Mouse (Mus musculus) limb, embryonic 13.5 days (tissue): ENCODE data around the gene Mgat3. TPM values are rescaled to one million over a fixed set of nuclear protein-coding genes. Genes with fewer than 3 reads are reported as not detected.

ENCODE experiments used
- ATAC-seq: fragments of 200-750 bp; cut with Nextera tagmentation; 2 replicates; pipeline ENCODE4 v1.8.0; 2017; ENCODE audit warnings: low read depth, moderate number of reproducible peaks, moderate TSS enrichment; ENCODE audit not compliant: low FRiP score
- H3K27ac ChIP-seq: fragments of 300-500 bp; sonication (generic); 2 replicates; pipeline ENCODE4 v1.5.1; 2015; ENCODE audit warnings: inconsistent platforms, mild to moderate bottlenecking, moderate library complexity
- H3K27me3 ChIP-seq: fragments of 300-500 bp; sonication (generic); 2 replicates; pipeline ENCODE4 v1.6.1; 2015; ENCODE audit warnings: mild to moderate bottlenecking, inconsistent platforms
- H3K36me3 ChIP-seq: fragments of 300-500 bp; sonication (generic); 2 replicates; pipeline ENCODE4 v1.6.1; 2015; ENCODE audit warnings: inconsistent platforms, mild to moderate bottlenecking, moderate library complexity
- H3K4me1 ChIP-seq: fragments of 300-500 bp; sonication (generic); 2 replicates; pipeline ENCODE4 v1.6.1; 2015; ENCODE audit warnings: inconsistent platforms
- H3K4me2 ChIP-seq: fragments of 300-500 bp; sonication (generic); replicated peaks from 2 replicates; pipeline ENCODE4 v1.6.1; 2015; ENCODE audit warnings: inconsistent platforms, mild to moderate bottlenecking, moderate library complexity
- H3K4me3 ChIP-seq: fragments of 300-500 bp; sonication (generic); 2 replicates; pipeline ENCODE4 v1.5.1; 2015; ENCODE audit warnings: moderate library complexity, mild to moderate bottlenecking, inconsistent platforms
- H3K9ac ChIP-seq: fragments of 300-500 bp; sonication (generic); 2 replicates; pipeline ENCODE4 v1.6.1; 2015; ENCODE audit warnings: mild to moderate bottlenecking, inconsistent platforms
- H3K9me3 ChIP-seq: fragments of 300-500 bp; sonication (generic); 2 replicates; pipeline ENCODE4 v1.6.1; 2016; ENCODE audit warnings: inconsistent platforms
- WGBS: fragments of 180-500 bp; shearing (Covaris S2); methylation state at CpG from one replicate; pipeline ENCODE4 v1.1.7; 2015; 5-methylcytosine and 5-hydroxymethylcytosine counted together
- polyA plus RNA-seq: library from polyadenylated mRNA; unstranded; fragments of >200 nt; fragmentation: Nextera tagmentation; extraction: Ambion mirVana; gene quantifications from 2 replicates; pipeline ENCODE4 v1.2.1, GENCODE M21; 2015

Mgat3 gene
- polyA plus RNA-seq, 1 experiment from 2014 or later: 6.1 TPM

DNA sequence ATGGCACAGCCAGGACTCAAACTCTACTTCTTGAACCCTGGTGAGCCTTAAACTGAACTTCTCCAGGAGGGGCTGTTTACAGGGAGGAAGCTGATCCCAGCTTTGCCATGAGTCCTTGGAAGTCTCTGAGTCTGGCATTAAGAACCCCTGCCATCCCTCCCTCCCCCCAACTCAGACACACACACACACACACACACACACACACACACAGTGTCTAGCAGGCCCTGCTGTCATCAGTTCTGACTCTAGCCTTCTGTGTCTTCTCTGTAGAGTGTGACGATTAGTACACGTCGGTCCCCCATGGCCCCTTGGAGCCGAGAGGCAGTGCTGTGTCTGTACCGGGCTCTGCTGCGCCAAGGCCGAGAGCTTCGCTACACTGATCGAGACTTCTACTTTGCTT is 62.0 kb downstream of the Mgat3 start, which contains the start of gene AC140267.1:
Gene AC140267.1, plus strand, starts transcription at position 301 of the 400 bp plus-strand sequence.
- Histone ChIP-seq H3K9ac (peak within 1 kb of the TSS; percentile 86), H3K27ac (no peak within 1 kb of the TSS), H3K4me2 (peak within 1 kb of the TSS; percentile 87), H3K27me3 (no peaks in the 10 kb centered on the region), H3K36me3 (peaks cover 44% of the 10 kb centered on the region), H3K4me1 (peaks cover 15% of the 10 kb centered on the region; the same call in 1 of the 2 replicates), H3K9me3 (no peaks in the 10 kb centered on the region), H3K4me3 (peak within 1 kb of the TSS; percentile 95)
- ATAC-seq: no peak
- WGBS: 95% methylated on average over 9 of the region's 9 CpGs

DNA sequence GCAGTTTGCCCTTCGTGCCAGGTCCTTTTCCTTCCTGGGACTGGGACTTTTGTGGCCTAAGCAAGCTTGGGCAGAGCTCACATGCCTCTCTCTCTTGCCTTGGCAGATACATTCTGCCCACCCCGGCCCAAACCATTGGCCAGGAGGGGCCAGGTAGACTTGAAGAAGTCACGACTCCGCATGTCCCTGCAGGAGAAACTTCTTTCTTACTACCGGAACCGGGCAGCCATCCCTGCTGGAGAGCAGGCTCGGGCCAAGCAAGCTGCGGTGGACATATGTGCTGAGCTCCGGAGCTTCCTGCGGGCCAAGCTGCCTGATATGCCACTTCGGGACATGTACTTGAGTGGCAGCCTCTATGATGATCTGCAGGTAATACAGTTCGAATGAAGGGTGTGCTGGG is 74.6 kb downstream of the Mgat3 start:
- H3K36me3 ChIP-seq: peaks cover 88% of the 10 kb centered on the region
- no peak for ATAC-seq

DNA sequence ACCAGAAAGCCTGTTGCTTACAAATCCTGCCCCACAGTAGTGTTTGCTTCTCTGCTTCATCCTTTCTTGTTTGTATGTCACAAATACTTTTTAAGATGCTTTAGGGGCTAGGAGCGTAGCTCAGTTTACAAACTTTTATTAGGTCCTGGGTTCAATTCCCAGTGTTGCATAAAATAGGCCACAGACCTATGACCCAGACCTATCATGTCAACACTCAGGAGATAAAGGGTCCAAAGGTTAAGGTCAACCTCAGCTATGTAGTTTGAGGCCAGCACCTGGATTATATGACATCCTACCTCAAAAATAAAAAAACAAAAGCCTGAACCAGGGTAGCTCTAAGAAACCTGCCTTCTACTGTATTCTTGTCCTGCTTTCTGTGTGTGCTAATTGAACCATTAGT is 75.1 kb downstream of the Mgat3 start:
- H3K27me3 ChIP-seq: no peaks in the 10 kb centered on the region
- no peak overlapping the region for H3K9ac ChIP-seq
- WGBS: 91% methylated on average over 1 of the region's 1 CpGs
- peaks cover 23% of the 10 kb centered on the region for H3K4me1 ChIP-seq
- H3K36me3 ChIP-seq: peaks cover 84% of the 10 kb centered on the region
- no peak overlapping the region for H3K27ac ChIP-seq
- H3K9me3 ChIP-seq: no peaks in the 10 kb centered on the region
- no peak overlapping the region for H3K4me3 ChIP-seq
- no peak overlapping the region for H3K4me2 ChIP-seq
- ATAC-seq: no peak

More for the DNA sequence above, 74.6 kb downstream of the Mgat3 start:
- WGBS: 94% methylated on average over 12 of the region's 12 CpGs
- no peaks in the 10 kb centered on the region for H3K9me3 ChIP-seq
- no peak overlapping the region for H3K9ac ChIP-seq
- H3K4me1 ChIP-seq: peaks cover 19% of the 10 kb centered on the region
- H3K4me2 ChIP-seq: no peak overlapping the region
- no peaks in the 10 kb centered on the region for H3K27me3 ChIP-seq
- no peak overlapping the region for H3K4me3 ChIP-seq
- no peak overlapping the region for H3K27ac ChIP-seq

DNA sequence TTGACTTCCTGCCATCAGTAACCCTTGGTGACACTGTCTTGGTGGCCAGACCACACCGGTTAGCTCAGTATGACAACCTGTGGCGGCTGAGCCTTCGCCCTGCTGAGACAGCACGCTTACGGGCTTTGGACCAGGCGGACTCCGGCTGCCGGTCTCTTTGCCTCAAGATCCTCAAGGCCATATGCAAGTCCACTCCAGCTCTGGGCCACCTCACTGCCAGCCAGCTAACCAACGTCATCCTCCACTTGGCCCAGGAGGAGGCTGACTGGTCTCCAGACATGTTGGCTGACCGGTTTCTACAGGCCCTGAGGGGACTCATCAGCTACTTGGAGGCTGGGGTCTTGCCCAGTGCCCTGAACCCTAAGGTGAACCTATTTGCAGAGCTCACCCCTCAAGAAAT is 76.2 kb downstream of the Mgat3 start:
- WGBS: 96% methylated on average over 10 of the region's 10 CpGs
- peaks cover 34% of the 10 kb centered on the region for H3K4me1 ChIP-seq
- peaks cover 73% of the 10 kb centered on the region for H3K36me3 ChIP-seq
- no peaks in the 10 kb centered on the region for H3K9me3 ChIP-seq
- no peak for ATAC-seq
- no peaks in the 10 kb centered on the region for H3K27me3 ChIP-seq
- no peak overlapping the region for H3K4me2 ChIP-seq
- H3K4me3 ChIP-seq: no peak overlapping the region
- H3K9ac ChIP-seq: no peak overlapping the region
- no peak overlapping the region for H3K27ac ChIP-seq

DNA sequence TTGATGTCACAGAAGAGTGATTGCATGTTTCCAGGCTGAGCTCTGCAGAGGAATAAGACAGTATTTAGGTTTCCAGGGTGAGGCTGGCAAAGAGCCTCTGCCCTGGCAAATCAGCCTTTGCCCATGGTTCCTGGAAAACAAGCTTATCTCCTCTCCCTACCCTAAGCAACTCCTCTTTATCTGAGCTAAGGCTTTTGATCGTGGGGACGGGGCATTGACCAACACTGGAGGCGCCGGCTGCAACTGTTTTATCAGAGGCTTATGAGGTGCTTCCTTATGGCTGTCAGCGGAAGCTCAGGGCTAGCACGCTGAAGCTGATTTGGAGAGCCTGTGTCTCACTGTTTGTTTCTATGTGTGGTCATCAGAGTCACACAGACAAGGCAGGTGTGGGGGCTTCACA is 77.1 kb downstream of the Mgat3 start:
- WGBS: 94% methylated on average over 6 of the region's 6 CpGs
- H3K27ac ChIP-seq: no peak overlapping the region
- no peak overlapping the region for H3K4me3 ChIP-seq
- H3K27me3 ChIP-seq: no peaks in the 10 kb centered on the region
- H3K4me1 ChIP-seq: peaks cover 34% of the 10 kb centered on the region
- peaks cover 67% of the 10 kb centered on the region for H3K36me3 ChIP-seq
- no peaks in the 10 kb centered on the region for H3K9me3 ChIP-seq
- no peak overlapping the region for H3K4me2 ChIP-seq
- ATAC-seq: no peak
- no peak overlapping the region for H3K9ac ChIP-seq

DNA sequence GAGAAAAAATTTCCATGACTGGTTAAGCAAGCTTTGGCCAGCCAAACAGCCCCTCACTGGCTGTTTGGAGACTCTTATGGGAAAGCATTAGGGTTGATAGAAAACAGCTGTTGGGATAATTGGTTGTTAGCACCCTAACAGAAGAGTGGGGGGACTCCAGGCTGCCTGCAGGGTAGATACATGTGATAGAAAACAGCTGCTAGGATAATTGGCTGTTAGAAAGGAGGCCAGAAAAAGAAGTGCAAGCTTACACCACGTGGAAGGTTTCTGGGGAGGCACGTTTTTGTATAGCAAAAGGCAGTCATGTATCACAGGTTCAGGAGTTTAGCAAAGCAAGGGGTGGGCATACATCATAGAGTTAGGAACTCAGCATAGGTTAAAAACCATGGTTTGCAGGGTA is 80.0 kb downstream of the Mgat3 start:
- peak overlapping the region; percentile 80 for H3K9ac ChIP-seq
- 0 out of 2 replicates have a peak, but pooled peaks have one; percentile 0 for ATAC-seq
- no peak overlapping the region for H3K4me3 ChIP-seq
- H3K27me3 ChIP-seq: no peaks in the 10 kb centered on the region
- peaks cover 57% of the 10 kb centered on the region for H3K4me1 ChIP-seq
- 2% methylated on average over 2 of the region's 2 CpGs for WGBS
- H3K36me3 ChIP-seq: peaks cover 64% of the 10 kb centered on the region
- peak overlapping the region; percentile 96 for H3K4me2 ChIP-seq
- H3K27ac ChIP-seq: peak overlapping the region; percentile 98
- H3K9me3 ChIP-seq: no peaks in the 10 kb centered on the region

DNA sequence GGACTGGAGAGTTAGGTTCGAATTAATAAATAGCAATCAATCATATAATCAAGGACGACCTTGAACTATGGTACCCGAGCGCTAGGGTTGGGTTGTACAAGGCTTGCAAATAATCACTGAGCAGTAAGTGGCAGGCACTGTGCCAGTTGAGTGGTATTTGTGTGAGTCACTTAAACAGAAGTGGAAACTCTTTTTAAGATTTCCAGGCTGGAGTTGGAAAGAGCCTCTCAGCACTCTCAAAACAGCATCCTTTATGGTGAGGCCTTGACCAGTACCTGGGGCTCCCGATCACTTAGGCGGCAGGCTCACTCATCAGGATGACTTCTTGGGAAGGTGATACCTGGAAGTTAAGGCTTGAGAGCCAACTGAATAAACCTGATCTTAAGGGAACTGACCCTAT is 80.7 kb downstream of the Mgat3 start:
- Histone ChIP-seq H3K36me3 (peaks cover 59% of the 10 kb centered on the region), H3K9me3 (no peaks in the 10 kb centered on the region), H3K27ac (peak overlapping the region; percentile 98), H3K9ac (peak overlapping the region; percentile 80), H3K4me1 (peaks cover 64% of the 10 kb centered on the region), H3K4me2 (peak overlapping the region; percentile 96), H3K4me3 (peak overlapping the region; percentile 100), H3K27me3 (no peaks in the 10 kb centered on the region)
- no peak for ATAC-seq
- 28% methylated on average over 6 of the region's 6 CpGs for WGBS

DNA sequence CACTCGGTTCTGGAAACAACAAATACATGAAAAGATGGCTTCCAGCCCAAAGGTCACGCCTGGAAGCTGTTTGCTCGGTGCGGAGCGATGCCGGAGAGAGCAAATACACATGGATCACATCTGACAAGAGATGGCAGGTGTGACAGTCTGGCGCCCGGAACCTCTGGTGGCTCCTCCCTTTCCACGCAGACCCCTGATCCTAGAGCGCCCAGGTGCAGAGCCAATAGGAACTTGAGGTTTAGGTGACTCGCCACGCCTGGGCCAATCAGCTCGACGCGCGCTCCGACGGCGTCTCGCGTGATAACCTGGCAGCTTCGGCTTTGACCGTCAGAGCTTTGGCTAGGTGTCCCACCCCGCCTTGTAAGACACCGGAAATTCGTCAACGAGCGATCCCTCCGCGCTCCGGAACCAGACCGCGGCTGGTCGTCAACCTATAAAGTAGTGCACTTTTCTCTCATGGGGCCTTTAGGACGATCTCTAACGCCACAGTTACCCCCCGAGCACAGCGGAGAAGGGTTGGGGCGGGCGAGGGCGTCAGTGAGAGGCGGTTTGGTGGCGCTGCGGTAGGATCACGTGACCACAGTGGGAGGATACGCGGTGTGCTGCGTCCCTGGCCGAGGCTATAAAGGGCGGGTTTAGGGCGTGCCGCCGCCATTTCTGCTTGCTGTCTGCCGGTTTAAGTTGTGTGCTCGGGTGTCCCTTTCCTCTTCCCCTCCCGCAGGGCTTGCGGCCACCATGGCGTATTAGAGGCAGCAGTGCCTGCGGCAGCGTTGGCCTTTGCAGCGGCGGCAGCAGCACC is 81.5 kb downstream of the Mgat3 start, which contains the start of gene Atf4:
Gene Atf4, plus strand, starts transcription at position 338 of the 799 bp plus-strand sequence.
- H3K9ac ChIP-seq: peak within 1 kb of the TSS; percentile 100
- peaks cover 64% of the 10 kb centered on the region for H3K4me1 ChIP-seq
- peak within 1 kb of the TSS; percentile 98 for H3K27ac ChIP-seq
- H3K9me3 ChIP-seq: no peaks in the 10 kb centered on the region
- peak; percentile 95 for ATAC-seq
- H3K4me3 ChIP-seq: peak within 1 kb of the TSS; percentile 100
- H3K4me2 ChIP-seq: peak within 1 kb of the TSS; percentile 96
- WGBS: under 1% methylated on average over 62 of the region's 62 CpGs
- no peaks in the 10 kb centered on the region for H3K27me3 ChIP-seq
- peaks cover 59% of the 10 kb centered on the region for H3K36me3 ChIP-seq

DNA sequence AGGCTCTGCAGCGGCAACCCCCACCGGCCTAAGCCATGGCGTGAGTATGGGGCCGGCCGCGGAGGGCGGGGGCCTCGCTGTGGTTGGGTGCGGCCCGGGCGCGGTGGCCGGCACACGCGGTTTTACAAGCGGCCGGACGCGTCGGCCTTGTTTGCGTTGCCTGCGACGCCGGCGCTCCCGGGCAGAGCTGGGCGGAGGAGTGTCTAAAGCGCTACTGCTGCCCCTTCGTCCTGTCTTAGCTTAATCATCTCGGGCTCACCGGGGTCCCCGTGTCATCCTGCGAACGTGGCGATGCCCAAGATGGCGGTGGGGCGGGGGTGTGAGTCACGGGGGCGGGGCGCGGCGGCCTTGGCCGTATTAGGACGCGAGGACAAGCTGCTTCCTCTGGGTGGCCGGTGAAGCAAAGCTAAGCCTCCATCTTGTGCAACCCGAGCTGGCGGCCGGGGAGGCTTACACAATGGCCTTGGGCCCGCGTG is 82.2 kb downstream of the Mgat3 start:
- under 1% methylated on average over 51 of the region's 51 CpGs for WGBS
- peaks cover 59% of the 10 kb centered on the region for H3K36me3 ChIP-seq

DNA sequence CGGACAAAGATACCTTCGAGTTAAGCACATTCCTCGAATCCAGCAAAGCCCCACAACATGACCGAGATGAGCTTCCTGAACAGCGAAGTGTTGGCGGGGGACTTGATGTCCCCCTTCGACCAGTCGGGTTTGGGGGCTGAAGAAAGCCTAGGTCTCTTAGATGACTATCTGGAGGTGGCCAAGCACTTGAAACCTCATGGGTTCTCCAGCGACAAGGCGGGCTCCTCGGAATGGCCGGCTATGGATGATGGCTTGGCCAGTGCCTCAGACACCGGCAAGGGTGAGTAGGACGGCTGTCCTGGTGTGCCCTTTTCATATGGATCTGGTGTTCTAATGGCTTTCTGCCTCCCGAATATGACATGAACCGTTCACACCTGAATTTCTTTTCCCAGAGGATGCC is 82.7 kb downstream of the Mgat3 start:
- WGBS: 9% methylated on average over 16 of the region's 16 CpGs
- H3K4me1 ChIP-seq: peaks cover 65% of the 10 kb centered on the region
- peaks cover 57% of the 10 kb centered on the region for H3K36me3 ChIP-seq
- peak overlapping the region; percentile 98 for H3K27ac ChIP-seq
- peak overlapping the region; percentile 100 for H3K9ac ChIP-seq
- H3K4me2 ChIP-seq: peak overlapping the region; percentile 96
- no peak for ATAC-seq
- H3K4me3 ChIP-seq: peak overlapping the region; percentile 100
- H3K9me3 ChIP-seq: no peaks in the 10 kb centered on the region
- no peaks in the 10 kb centered on the region for H3K27me3 ChIP-seq

More for the DNA sequence above, 82.2 kb downstream of the Mgat3 start:
- peak; percentile 31 for ATAC-seq
- Histone ChIP-seq H3K27ac (peak overlapping the region; percentile 98), H3K4me1 (peaks cover 67% of the 10 kb centered on the region), H3K9ac (peak overlapping the region; percentile 100), H3K4me2 (peak overlapping the region; percentile 96), H3K9me3 (no peaks in the 10 kb centered on the region), H3K27me3 (no peaks in the 10 kb centered on the region), H3K4me3 (peak overlapping the region; percentile 100)

DNA sequence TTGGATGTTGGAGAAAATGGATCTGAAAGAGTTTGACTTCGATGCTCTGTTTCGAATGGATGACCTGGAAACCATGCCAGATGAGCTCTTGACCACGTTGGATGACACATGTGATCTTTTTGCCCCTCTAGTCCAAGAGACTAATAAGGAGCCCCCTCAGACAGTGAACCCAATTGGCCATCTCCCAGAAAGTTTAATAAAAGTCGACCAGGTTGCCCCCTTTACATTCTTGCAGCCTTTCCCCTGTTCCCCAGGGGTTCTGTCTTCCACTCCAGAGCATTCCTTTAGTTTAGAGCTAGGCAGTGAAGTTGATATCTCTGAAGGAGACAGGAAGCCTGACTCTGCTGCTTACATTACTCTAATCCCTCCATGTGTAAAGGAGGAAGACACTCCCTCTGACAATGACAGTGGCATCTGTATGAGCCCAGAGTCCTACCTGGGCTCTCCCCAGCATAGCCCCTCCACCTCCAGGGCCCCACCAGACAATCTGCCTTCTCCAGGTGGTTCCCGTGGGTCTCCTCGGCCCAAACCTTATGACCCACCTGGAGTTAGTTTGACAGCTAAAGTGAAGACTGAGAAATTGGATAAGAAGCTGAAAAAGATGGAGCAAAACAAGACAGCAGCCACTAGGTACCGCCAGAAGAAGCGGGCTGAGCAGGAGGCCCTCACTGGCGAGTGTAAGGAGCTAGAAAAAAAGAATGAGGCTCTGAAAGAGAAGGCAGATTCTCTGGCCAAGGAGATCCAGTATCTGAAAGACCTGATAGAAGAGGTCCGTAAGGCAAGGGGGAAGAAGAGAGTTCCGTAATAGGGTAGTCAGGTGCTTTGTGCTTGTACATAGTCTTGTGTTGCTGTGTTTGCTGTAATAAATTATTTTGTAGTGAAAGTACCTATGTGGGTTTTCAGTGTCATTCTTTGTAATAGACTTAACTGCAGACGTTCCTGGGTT is 83.4 kb downstream of the Mgat3 start:
- H3K9me3 ChIP-seq: no peaks in the 10 kb centered on the region
- ATAC-seq: no peak
- H3K36me3 ChIP-seq: peaks cover 51% of the 10 kb centered on the region
- 59% methylated on average over 12 of the region's 12 CpGs for WGBS
- H3K4me1 ChIP-seq: peaks cover 60% of the 10 kb centered on the region
- H3K27me3 ChIP-seq: no peaks in the 10 kb centered on the region
- peak overlapping the region; percentile 98 for H3K27ac ChIP-seq
- H3K9ac ChIP-seq: peak overlapping the region; percentile 100
- H3K4me3 ChIP-seq: peak overlapping the region; percentile 100
- H3K4me2 ChIP-seq: peak overlapping the region; percentile 96
